Mouse (Mus musculus): ENCODE data around the gene Gm10295.

DNA sequence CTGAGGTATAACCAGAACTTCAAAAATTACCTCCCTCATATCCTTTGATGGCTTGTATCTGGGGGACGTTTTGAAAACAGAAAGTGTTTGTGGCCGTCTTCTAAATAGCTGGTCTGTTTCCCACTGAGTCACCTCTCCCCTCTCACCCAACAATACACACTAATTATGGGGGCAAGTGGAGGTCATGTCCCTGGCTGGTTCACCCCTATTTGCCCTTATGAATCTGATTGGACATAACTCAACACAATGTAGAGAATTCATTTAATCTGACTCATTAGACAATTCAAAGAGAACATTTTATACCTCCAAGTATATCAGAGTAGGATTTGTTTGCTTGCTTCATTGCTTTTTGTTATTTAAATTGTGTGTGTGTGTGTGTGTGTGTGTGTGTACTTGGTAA, 20.6 kb upstream of the Gm10295 start:
- no peak for TF ChIP-seq POLR2A (IDR thresholded peaks at IDR 0.05; ENCODE audit: borderline replicate concordance, extremely low read depth, low read depth, low read length)
- no peak for TF ChIP-seq CTCF (IDR thresholded peaks at IDR 0.05; ENCODE audit: insufficient read depth, low read length)

Data from lung, adult 2 months (tissue).